Mouse (Mus musculus): Measurements from ENCODE around the gene Il20. TPM values are rescaled to one million over a fixed set of nuclear protein-coding genes. Genes with fewer than 3 reads are reported as not detected.

The Il20 gene
- polyA plus RNA-seq, 1 experiment from 2014 or later: not detected

- no peak overlapping the region for H3K4me2 ChIP-seq (replicated peaks)
- H3K9me3 ChIP-seq: no peaks in the 10 kb centered on the region
- no peaks in the 10 kb centered on the region for H3K36me3 ChIP-seq
- no peak overlapping the region for H3K27ac ChIP-seq (replicated peaks)
- no peaks in the 10 kb centered on the region for H3K4me1 ChIP-seq
- no peak for ATAC-seq (replicated peaks)
- H3K4me3 ChIP-seq: no peak overlapping the region
- no peak overlapping the region for H3K9ac ChIP-seq (replicated peaks)
- H3K27me3 ChIP-seq: no peaks in the 10 kb centered on the region
- WGBS: 72% methylated on average over 4 of the region's 4 CpGs
Measured at GRCm38 (mm10) chr1:130857456-130857855, 53.8 kb downstream of the Il20 start.

Other genes starting within 250 kb of the Il20 start
- not detected in 2 replicates for gene C4bp, start 249.8 kb downstream of the Il20 start, polyA plus RNA-seq (2015; fragmentation: Nextera tagmentation; extraction: Ambion mirVana)
- 0.13 TPM in 1 of 2 replicates, not detected in the other for gene Gm29427, start 195.7 kb downstream of the Il20 start, polyA plus RNA-seq (2015; fragmentation: Nextera tagmentation; extraction: Ambion mirVana)
- 19.3 and 20.1 TPM in 2 replicates for gene Yod1, start 194.1 kb downstream of the Il20 start, polyA plus RNA-seq (2015; fragmentation: Nextera tagmentation; extraction: Ambion mirVana)
- 24.9 and 25.6 TPM in 2 replicates for gene Pfkfb2, start 182.2 kb downstream of the Il20 start, polyA plus RNA-seq (2015; fragmentation: Nextera tagmentation; extraction: Ambion mirVana)
- gene AA986860, start 179.5 kb downstream of the Il20 start, polyA plus RNA-seq (2015; fragmentation: Nextera tagmentation; extraction: Ambion mirVana): 0.53 and 0.56 TPM in 2 replicates
- not detected in 2 replicates for gene Fcamr, start 110.5 kb downstream of the Il20 start, polyA plus RNA-seq (2015; fragmentation: Nextera tagmentation; extraction: Ambion mirVana)
- gene Pigr, start 84.8 kb downstream of the Il20 start, polyA plus RNA-seq (2015; fragmentation: Nextera tagmentation; extraction: Ambion mirVana): not detected in 2 replicates
- gene Fcmr, start 45.8 kb downstream of the Il20 start, polyA plus RNA-seq (2015; fragmentation: Nextera tagmentation; extraction: Ambion mirVana): not detected in 2 replicates
- not detected in 2 replicates for gene Il24, start 24.0 kb downstream of the Il20 start, polyA plus RNA-seq (2015; fragmentation: Nextera tagmentation; extraction: Ambion mirVana)
- gene Il19, start 28.7 kb upstream of the Il20 start, polyA plus RNA-seq (2015; fragmentation: Nextera tagmentation; extraction: Ambion mirVana): not detected in 2 replicates
- not detected in 2 replicates for gene Il10, start 108.4 kb upstream of the Il20 start, polyA plus RNA-seq (2015; fragmentation: Nextera tagmentation; extraction: Ambion mirVana)
- gene Mapkapk2, start 186.4 kb upstream of the Il20 start, polyA plus RNA-seq (2015; fragmentation: Nextera tagmentation; extraction: Ambion mirVana): 23.8 and 26.9 TPM in 2 replicates
- gene Dyrk3, start 226.9 kb upstream of the Il20 start, polyA plus RNA-seq (2015; fragmentation: Nextera tagmentation; extraction: Ambion mirVana): 17.9 and 20.8 TPM in 2 replicates
- 58.4 and 61.6 TPM in 2 replicates for gene Eif2d, start 241.7 kb upstream of the Il20 start, polyA plus RNA-seq (2015; fragmentation: Nextera tagmentation; extraction: Ambion mirVana)

All from forebrain, embryonic 15.5 days (tissue).